Mouse (Mus musculus) lung, postnatal 14 days (tissue): ENCODE data around the gene Trmt10c.

Source experiments
- DNase-seq: peaks from one replicate; pipeline ENCODE4 v3.0.0; 2021

The Trmt10c gene

DNA sequence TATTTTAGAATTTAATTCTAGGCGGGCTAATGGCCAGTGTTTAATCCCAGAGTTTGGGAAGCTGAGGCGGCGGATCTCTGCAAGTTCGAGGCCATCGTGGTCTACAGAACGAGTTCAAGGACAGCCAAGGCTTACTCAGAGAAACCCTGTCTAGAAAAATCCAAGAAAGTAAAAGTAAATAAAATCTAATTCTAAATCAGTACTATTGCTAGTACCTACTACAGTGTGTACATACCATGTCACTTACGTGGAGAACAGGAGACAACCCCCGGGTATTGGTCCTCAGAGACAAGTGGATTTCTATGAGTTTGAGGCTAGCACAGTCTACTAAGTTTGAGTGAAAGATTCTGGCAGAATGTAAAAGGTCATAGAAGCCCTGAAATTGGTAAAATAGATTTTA, 471 bp upstream of the Trmt10c start:
- DNase-seq = no peak

GRCm38 (mm10) chr16:56036501-56036900, 1.1 kb downstream of the Trmt10c start:
- no peak for DNase-seq

- no peak for DNase-seq
Observed at GRCm38 (mm10) chr16:56034566-56034965, 3.1 kb downstream of the Trmt10c start.

GRCm38 (mm10) chr16:56029661-56030082, 7.9 kb downstream of the Trmt10c start, which contains the start of gene Pcnp:
Gene Pcnp, minus strand, starts transcription at chr16:56029739.
- DNase-seq = peak; percentile 99

GRCm38 (mm10) chr16:56028722-56029551, 8.7 kb downstream of the Trmt10c start:
- DNase-seq = peak; percentile 61

DNA sequence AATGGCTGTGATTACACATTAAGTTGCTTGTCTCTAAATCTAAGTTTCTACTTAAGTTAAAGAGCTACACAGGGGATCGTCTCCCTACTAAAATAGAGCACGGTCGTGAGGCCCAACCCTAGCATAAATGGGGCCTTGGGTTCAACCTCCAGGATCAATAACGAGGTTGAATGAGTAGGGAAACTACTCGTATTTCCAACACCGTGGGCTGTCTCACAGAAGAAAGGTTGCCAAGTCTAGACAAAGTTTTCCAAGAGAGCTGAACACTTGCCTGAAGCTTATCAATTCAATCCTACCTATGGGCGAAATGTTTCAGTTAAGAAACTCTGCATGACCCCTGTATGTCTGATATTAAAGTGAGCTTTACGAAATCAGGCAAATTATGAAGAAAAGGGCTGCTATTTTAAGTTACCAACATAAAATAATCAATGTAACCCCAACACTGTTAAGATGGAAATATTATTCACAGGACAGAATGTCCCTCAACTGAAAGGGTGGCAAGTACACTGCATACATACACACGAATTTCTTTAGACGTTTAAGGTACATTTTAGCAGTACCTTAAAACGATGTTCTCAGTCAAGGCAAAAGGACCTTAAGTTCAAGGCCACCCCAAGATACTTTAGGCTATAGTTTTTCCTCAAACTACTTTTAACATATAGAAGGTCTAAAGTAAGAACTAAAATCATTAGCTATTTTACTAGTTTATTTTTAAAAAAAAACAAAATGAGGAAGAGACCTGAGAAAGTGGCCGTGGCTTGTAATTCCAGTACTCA, 9.6 kb downstream of the Trmt10c start:
- no peak for DNase-seq

DNA sequence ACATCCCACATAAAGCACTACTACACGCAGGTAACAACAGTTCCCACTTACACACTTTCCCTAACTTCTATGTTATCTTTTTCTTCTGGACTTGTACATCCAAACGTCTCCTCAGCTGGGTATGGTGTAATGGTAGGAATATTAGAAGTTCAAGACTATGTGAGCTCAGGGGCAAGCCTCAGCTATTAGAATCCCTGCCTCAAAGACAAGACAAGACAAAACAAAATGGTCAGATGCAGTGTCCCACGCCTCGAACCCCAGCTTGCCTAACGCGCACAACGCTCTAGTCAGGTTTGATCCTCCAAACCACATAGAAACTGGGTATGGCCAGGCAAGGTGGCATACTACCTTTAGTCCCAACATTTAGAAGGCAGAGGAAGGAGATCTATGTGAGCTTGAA, 18.0 kb downstream of the Trmt10c start:
- DNase-seq = no peak

DNA sequence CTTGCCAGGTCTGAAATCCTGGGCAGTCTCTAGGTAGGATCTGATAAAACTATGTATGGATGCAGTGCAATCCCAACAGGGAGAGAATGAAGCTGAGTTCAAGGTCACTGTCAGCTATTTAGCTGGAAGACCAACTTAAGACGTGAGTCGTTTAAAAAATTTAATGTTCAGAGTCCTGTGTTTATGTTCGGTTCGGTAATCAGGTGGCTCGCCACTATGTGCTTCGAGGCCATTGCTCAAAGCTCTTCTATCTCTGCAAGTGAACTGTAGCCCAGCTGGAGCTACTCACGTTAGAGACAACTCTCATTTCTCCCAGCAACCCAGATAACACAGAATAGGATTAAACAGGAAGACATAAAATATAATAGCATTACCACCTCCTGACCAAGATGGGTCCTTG, 23.5 kb downstream of the Trmt10c start:
- DNase-seq = no peak

DNA sequence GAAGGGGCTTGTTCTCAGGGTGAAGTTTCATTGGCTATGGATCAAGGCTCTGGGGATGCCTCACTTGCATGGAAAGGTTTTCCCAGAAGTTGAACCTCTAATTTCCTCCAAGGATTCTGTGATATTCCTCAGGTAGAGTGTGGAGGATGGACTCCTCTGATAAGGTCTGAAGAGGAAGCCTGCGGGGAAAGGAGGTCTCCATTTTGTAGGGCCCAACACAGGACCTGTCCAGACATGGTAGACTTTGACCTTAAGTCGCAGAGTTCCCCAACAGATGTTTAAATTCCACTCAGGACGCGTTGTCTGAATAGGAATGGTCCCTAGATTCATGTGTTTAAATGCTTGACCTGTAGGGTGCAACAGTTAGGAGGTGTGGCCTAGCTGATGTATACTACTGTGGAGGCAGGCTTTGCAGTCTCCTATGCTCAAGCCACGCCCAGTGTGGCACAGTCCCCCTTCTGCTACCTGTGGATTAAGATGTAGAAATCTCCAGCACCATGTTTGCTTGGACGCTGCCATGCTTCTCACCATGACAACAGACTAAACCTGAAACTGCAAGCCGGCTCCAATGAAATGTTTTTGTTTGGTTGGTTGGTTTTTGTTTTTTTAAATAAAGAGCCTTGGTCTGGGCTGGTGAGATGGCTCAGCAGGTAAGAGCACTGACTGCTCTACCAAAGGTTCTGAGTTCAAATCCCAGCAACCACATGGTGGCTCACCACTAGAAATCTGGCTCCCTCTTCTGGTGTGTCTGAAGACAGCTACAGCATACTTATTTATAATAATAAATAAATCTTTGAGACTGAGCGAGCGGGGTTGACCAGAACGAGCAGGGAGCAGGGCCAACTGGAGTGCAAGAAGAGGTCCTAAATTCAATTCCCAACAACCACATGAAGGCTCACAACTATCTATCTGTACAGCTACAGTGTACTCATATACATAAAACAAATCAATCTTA, 24.6 kb downstream of the Trmt10c start:
- no peak for DNase-seq

GRCm38 (mm10) chr16:56008862-56009261, 28.8 kb downstream of the Trmt10c start:
- DNase-seq = no peak

GRCm38 (mm10) chr16:56006798-56007197, 30.8 kb downstream of the Trmt10c start:
- no peak for DNase-seq

GRCm38 (mm10) chr16:55994235-55994634, 43.4 kb downstream of the Trmt10c start:
- DNase-seq = no peak

GRCm38 (mm10) chr16:55990311-55990710, 47.3 kb downstream of the Trmt10c start:
- DNase-seq = no peak

GRCm38 (mm10) chr16:55986001-55986400, 51.6 kb downstream of the Trmt10c start:
- no peak for DNase-seq
